Mouse (Mus musculus): ENCODE data around the gene Tmigd3. TPM values are rescaled to one million over a fixed set of nuclear protein-coding genes. Genes with fewer than 3 reads are reported as not detected.

Gene Tmigd3
- polyA plus RNA-seq (2012; rRNA removed), result 0.11 TPM in 2 replicates

DNA sequence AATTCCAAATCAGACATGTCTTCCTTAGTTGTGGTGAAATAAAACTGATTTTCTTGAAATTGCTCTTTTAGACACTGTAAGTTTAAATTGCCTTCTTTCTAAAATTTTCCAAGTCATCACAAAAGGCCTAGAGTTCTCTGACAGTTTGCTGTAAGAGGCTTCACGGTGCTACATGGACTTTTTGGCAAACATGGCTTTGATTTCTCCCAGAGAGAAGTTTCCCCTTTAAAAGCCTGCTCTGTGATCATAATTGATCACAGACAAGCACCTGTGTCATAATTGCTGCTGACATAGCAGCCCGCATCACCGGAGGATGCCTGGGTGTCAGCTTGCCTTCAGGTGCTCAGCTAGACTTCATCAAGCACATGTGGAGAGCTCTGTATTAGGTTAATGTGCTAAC is at the start of gene Tmigd3, which contains the start of gene Adora3:
Gene Tmigd3, plus strand, starts transcription at position 346 of the 400 bp plus-strand sequence.
Gene Adora3, plus strand, starts transcription at position 301 of the 400 bp plus-strand sequence.
- DNase-seq (ENCODE audit: low read depth), result no peak
- TF ChIP-seq CTCF (IDR thresholded peaks at IDR 0.05; ENCODE audit: borderline replicate concordance, extremely low read depth, insufficient read depth, insufficient read length) (no peak), POLR2A (IDR thresholded peaks at IDR 0.05; ENCODE audit: borderline replicate concordance, extremely low read depth, insufficient read depth, insufficient read length, poor library complexity, severe bottlenecking) (no peak)

DNA sequence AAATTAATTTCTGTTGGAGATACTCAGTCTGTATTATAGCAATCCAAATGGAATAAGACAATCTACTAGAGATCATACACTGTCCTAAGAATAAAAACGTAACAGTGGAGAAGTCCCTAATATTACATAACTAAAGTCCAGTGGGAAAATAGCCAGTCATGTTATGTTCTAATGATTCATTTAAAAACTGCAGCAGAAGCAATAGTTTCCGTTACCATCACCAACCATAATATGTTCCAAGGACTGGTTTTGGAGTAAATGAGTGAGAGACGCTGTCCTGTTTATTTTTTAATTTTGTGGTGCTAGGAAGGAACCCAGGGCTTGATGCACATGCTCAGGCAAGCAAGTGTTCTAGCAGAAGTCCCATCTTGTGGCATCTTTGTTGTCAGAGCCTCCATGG is 49.2 kb upstream of the Tmigd3 start:
- no peak for TF ChIP-seq POLR2A (IDR thresholded peaks at IDR 0.05; ENCODE audit: borderline replicate concordance, extremely low read depth, insufficient read depth, insufficient read length, poor library complexity, severe bottlenecking)
- no peak for TF ChIP-seq CTCF (IDR thresholded peaks at IDR 0.05; ENCODE audit: borderline replicate concordance, extremely low read depth, insufficient read depth, insufficient read length)
- DNase-seq (ENCODE audit: low read depth), result no peak

DNA sequence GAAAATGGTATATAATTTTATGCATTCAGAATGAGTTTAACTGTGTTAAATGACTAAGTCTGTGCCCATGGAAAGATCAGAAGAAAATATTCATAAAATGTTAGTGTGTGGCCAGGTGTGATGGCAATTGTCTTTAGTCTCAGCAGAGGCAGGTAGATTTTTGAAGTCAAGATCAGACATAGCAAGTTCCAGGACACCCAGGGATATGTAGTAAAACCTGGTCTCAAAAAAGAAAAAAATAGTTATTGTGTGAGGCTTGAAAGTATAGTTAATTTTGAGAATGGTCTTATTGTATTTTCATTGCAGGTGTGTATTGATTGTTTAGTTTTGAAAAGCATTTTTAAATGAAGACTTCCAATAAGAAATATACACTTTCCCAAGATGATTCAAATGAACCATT is 47.1 kb upstream of the Tmigd3 start:
- TF ChIP-seq POLR2A (IDR thresholded peaks at IDR 0.05; ENCODE audit: borderline replicate concordance, extremely low read depth, insufficient read depth, insufficient read length, poor library complexity, severe bottlenecking), result no peak
- TF ChIP-seq CTCF (IDR thresholded peaks at IDR 0.05; ENCODE audit: borderline replicate concordance, extremely low read depth, insufficient read depth, insufficient read length), result no peak

DNA sequence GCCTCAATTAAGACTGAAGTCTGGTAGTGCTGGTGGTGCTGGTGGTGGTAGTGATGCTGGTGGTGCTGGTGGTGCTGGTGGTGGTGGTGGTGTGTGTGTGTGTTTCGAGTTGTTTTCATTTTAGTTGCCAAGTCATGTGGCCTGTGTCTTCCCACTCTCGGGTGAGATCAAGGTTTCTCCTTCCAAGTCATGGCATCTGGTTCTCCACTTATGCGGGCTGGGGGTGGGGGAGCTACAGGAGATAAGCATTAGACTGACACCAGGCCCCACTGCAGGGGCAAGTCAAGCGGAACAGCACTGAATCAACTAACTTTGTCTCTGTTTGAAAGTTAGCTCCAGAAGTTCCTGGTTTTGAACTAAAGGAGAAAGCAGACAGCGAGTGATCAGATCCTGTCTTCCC is 46.6 kb upstream of the Tmigd3 start:
- no peak for DNase-seq (ENCODE audit: low read depth)
- TF ChIP-seq CTCF (IDR thresholded peaks at IDR 0.05; ENCODE audit: borderline replicate concordance, extremely low read depth, insufficient read depth, insufficient read length) (no peak), POLR2A (IDR thresholded peaks at IDR 0.05; ENCODE audit: borderline replicate concordance, extremely low read depth, insufficient read depth, insufficient read length, poor library complexity, severe bottlenecking) (no peak)

More for the DNA sequence above, 47.1 kb upstream of the Tmigd3 start:
- no peak for DNase-seq (ENCODE audit: low read depth)

DNA sequence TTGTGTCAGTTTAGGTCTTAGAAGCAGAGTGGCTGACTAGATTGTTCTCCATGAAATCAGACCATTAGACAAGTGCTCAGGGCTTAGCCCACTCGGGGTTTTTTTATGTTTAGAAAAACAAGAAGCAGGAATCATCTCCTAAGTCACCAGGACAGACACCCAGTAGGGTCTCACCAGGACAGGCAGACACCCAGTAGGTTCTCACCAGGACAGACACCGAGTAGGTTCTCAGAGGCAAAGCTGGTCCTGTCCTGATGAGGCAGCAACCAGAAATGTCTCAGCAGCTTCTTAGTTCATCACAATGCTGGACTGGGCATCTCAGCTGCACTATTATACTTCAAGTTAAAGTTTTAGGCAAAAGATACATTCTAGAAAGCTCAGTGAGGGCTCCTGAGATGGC is 46.0 kb upstream of the Tmigd3 start:
- TF ChIP-seq POLR2A (IDR thresholded peaks at IDR 0.05; ENCODE audit: borderline replicate concordance, extremely low read depth, insufficient read depth, insufficient read length, poor library complexity, severe bottlenecking) (no peak), CTCF (IDR thresholded peaks at IDR 0.05; ENCODE audit: borderline replicate concordance, extremely low read depth, insufficient read depth, insufficient read length) (no peak)
- no peak for DNase-seq (ENCODE audit: low read depth)

DNA sequence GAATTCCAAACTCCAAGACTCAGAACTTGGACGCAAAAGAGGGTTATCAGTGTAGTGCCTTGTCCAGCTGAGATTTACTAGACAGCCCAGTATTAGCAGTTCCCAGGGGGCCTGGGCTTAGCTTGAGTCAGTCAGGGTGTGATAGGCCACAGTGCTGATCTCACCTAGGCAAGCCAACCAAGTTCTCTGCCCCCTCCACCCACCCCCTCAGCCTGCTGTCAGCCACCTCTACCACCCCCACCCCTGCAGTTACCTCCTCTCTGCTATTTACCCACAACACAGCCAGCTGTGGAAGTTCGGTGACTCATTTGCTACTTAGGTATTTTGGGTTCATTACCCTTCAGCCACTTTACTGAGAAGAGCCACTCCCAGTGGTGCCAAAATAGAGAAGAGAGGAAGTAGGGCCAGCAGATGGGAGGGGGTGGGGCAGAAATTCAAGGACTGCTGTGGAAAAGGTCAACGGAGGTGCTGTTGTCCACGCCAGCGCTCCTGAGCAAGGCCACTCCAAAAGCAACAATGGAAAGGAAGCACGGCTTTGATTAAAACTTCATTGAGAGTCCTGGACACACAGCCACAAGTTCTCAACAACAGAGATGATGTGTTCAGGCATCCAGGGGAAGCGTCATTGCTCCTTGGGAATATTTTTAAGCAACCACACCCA is 45.1 kb upstream of the Tmigd3 start:
- no peak for DNase-seq (ENCODE audit: low read depth)
- no peak for TF ChIP-seq POLR2A (IDR thresholded peaks at IDR 0.05; ENCODE audit: borderline replicate concordance, extremely low read depth, insufficient read depth, insufficient read length, poor library complexity, severe bottlenecking)
- TF ChIP-seq CTCF (IDR thresholded peaks at IDR 0.05; ENCODE audit: borderline replicate concordance, extremely low read depth, insufficient read depth, insufficient read length), result no peak

DNA sequence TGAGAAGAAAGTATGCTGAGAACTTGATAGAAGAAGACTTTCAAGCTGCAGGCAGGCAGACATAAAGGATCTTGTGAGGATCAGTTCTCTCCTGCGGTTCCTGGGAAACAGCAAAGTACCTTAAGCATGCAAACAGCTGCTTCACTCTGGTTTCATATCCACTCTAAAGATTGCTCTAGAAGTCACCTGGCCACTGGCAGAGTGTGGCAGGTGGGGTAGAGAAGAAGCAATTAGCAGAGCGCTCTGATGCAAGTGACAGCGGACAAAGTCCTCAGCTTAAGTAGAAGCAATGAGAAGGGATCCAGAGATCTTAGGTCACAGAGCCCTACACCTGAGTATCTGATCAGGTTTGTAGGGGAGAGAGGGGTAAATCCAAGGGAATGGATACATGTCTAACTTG is 39.1 kb upstream of the Tmigd3 start:
- TF ChIP-seq POLR2A (IDR thresholded peaks at IDR 0.05; ENCODE audit: borderline replicate concordance, extremely low read depth, insufficient read depth, insufficient read length, poor library complexity, severe bottlenecking) (no peak), CTCF (IDR thresholded peaks at IDR 0.05; ENCODE audit: borderline replicate concordance, extremely low read depth, insufficient read depth, insufficient read length) (no peak)
- no peak for DNase-seq (ENCODE audit: low read depth)

DNA sequence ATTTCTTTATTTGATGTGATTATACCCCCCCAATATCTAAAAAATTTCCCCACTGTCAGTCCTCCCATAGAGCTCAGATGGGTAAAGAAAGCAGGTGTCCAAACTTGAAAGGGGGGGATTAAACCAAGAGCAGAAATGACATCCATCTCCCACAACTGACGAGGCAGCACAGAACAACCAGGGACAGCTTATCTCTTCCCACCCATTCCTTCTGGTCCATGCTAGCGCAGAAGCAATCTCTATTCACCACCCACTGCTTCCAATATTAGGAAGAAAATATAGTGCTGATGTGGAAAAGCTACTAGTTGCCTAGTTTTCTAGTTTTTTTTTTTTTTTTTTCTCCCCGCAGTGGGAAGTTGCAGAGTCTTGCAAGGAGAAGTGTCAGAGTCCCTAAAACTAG is 34.8 kb upstream of the Tmigd3 start:
- DNase-seq (ENCODE audit: low read depth), result no peak
- TF ChIP-seq POLR2A (IDR thresholded peaks at IDR 0.05; ENCODE audit: borderline replicate concordance, extremely low read depth, insufficient read depth, insufficient read length, poor library complexity, severe bottlenecking), result no peak

DNA sequence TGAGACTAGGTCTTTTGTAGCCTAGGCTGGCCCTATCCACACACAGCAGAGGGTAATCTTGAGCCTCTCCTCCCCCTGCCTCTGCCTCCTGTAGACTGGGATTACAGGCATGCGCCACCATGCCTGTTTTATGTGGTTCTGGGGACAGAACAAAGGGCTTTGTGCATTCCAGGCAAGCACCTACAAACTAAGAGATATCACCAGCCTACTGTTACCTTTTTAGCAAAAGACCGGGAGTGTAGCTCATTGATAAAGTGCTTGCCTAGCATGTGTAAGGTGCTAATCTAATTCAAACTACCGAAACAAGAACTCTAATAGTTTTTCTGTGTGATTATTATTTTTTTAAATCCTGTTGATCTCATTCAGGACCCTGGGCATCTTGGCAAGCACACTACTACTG is 33.8 kb upstream of the Tmigd3 start:
- TF ChIP-seq CTCF (IDR thresholded peaks at IDR 0.05; ENCODE audit: borderline replicate concordance, extremely low read depth, insufficient read depth, insufficient read length) (no peak), POLR2A (IDR thresholded peaks at IDR 0.05; ENCODE audit: borderline replicate concordance, extremely low read depth, insufficient read depth, insufficient read length, poor library complexity, severe bottlenecking) (no peak)

DNA sequence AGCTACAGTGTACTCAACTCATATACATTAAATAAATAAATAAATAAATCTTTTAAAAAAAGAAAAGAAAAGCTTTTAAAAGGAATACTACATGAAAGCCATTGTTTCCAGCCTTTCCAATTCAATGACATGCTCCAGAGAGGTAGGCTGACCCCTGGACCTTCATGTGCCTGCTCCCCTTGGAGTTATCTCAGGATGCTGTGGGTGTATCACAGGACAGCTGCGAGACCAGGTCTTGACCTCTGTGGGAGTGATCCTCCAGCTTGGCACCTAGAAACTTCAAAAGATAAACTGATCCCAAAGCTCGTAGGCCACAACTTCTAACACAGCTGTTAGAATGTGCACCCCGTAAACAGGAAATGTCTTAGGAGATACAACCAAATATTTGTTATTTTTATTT is 32.0 kb upstream of the Tmigd3 start:
- no peak for DNase-seq (ENCODE audit: low read depth)
- no peak for TF ChIP-seq CTCF (IDR thresholded peaks at IDR 0.05; ENCODE audit: borderline replicate concordance, extremely low read depth, insufficient read depth, insufficient read length)
- no peak for TF ChIP-seq POLR2A (IDR thresholded peaks at IDR 0.05; ENCODE audit: borderline replicate concordance, extremely low read depth, insufficient read depth, insufficient read length, poor library complexity, severe bottlenecking)

More for the DNA sequence above, 33.8 kb upstream of the Tmigd3 start:
- DNase-seq (ENCODE audit: low read depth), result no peak

DNA sequence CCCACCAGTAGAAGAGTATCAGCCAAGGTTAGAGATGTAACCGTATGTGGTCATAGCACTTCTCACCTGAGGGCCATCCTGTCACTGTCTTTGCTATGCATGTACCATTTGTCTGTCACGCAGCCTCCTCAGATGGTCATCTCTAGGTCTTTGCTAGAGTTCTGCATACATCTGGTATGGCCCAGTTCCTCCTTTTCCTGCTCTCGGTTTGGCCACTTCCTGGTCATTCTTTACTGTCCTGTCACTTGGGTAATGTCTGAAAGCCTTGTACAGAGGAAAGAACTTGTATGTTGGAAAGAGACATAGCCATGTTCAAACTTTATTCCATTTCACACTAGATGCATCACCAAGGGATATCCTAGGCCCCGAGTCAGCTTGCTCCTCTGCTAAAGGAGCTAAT is 30.9 kb upstream of the Tmigd3 start:
- no peak for DNase-seq (ENCODE audit: low read depth)
- TF ChIP-seq CTCF (IDR thresholded peaks at IDR 0.05; ENCODE audit: borderline replicate concordance, extremely low read depth, insufficient read depth, insufficient read length) (no peak), POLR2A (IDR thresholded peaks at IDR 0.05; ENCODE audit: borderline replicate concordance, extremely low read depth, insufficient read depth, insufficient read length, poor library complexity, severe bottlenecking) (no peak)

DNA sequence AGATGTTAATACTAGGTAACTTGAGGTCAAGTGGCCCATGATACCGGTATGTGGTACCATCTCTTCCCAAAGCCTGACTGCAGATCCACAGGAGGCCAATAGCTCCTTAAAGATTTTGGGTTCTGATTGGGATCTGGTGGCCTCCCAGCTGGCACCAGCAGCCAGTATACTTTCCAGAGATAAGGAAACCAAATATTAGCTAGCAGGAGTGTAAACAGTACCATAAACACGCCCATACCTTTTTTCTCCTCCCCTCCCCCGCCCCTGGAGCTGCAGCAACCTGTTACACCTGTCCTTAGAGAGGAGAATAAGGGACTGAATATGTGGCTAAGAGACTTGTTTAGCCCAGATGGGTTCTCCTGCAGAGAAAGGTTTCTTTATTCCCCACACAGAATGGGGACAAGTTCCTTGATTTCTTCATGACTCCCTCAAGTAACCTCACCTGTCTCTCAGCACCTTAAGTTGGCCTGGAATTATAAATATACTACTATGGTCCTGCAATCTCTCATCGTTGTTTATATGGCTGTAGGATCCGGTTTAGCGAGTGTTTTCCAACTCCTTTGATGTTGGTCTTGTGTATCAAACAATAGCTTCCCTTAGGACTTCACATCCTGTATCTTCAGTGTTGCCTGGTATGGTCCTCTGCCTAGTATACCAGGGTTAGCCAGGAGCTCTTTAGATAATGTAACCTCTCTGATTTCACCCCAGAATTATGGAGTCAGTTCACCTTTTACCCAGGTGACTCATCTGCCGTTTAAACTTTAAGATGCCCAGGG is 24.2 kb upstream of the Tmigd3 start:
- no peak for DNase-seq (ENCODE audit: low read depth)
- no peak for TF ChIP-seq CTCF (IDR thresholded peaks at IDR 0.05; ENCODE audit: borderline replicate concordance, extremely low read depth, insufficient read depth, insufficient read length)
- TF ChIP-seq POLR2A (IDR thresholded peaks at IDR 0.05; ENCODE audit: borderline replicate concordance, extremely low read depth, insufficient read depth, insufficient read length, poor library complexity, severe bottlenecking), result no peak

All from brain, embryonic 14.5 days (tissue).